Mouse (Mus musculus) kidney, adult 2 months (tissue): ENCODE results near the gene Il5ra.

Source experiments
- CTCF ChIP-seq: fragments of 200-500 bp; conservative IDR thresholded peaks from 2 replicates; pipeline ENCODE4 v1.5.1; 2011; ENCODE audit warnings: low read depth, mild to moderate bottlenecking, control low read depth, low read length, moderate library complexity, mixed read lengths; ENCODE audit not compliant: insufficient read depth, insufficient read length
- POLR2A ChIP-seq: fragments of 200-500 bp; IDR thresholded peaks from one replicate; pipeline ENCODE4 v1.6.1; 2011; ENCODE audit warnings: low read depth, low read length, control low read depth

- TF ChIP-seq CTCF (no peak), POLR2A (no peak)
Observed at GRCm38 (mm10) chr6:106747804-106748203, 1.0 kb downstream of the Il5ra start.
